Mouse (Mus musculus): Measurements from ENCODE around the gene Kif19a.

The Kif19a gene

GRCm38 (mm10) chr11:114764820-114765818, at the start of gene Kif19a:
Gene Kif19a (plus strand): TSS chr11:114765388.
- DNase-seq, result no peak

GRCm38 (mm10) chr11:114715531-114715930, 49.7 kb upstream of the Kif19a start:
- DNase-seq, result no peak

DNA sequence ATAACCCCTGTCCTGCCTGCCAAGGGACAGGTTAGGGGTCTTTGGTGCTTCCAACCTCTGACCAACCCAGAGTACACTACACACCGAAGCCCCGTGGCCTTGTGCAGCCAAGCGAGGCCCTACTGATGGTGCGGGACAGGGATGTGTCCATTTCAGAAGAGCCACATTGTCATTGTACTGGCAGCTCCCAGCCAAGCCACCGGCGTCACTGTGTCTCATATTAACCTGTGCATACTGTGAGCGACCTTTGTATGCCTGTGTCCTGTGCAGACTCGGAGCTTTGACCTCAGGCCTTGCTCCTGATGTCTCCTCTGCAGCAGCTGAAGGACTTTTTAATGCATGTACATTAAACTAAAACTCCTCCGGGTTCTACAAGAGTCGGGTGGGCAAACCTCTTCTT, 44.7 kb upstream of the Kif19a start:
- DNase-seq, result no peak

- no peak for DNase-seq
Observed at GRCm38 (mm10) chr11:114722438-114722837, 42.8 kb upstream of the Kif19a start.

- no peak for DNase-seq
Observed at GRCm38 (mm10) chr11:114723030-114723429, 42.2 kb upstream of the Kif19a start.

- no peak for DNase-seq
Observed at GRCm38 (mm10) chr11:114724787-114725590, 40.2 kb upstream of the Kif19a start.

GRCm38 (mm10) chr11:114726965-114727825, 38.0 kb upstream of the Kif19a start, which contains the start of gene Dnaic2:
Gene Dnaic2 (plus strand): TSS chr11:114727408.
- DNase-seq, result peak; percentile 78

DNA sequence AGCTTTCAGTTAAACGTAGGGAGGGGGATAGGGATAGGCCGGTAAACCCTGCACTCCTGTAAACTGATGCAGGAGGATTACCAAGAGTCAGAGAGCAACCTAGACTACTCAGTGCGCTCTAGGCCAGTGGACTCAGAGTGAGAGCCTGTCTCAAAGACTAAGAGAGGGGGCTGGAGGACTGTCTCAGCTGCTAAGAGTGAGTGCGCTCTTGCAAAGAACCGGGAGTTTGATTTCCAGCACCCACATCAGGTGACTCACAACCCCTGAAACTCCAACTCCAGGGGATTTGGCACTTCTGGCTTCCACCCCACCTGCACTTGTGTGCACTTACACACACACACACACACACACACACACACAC, 37.4 kb upstream of the Kif19a start:
- no peak for DNase-seq

DNA sequence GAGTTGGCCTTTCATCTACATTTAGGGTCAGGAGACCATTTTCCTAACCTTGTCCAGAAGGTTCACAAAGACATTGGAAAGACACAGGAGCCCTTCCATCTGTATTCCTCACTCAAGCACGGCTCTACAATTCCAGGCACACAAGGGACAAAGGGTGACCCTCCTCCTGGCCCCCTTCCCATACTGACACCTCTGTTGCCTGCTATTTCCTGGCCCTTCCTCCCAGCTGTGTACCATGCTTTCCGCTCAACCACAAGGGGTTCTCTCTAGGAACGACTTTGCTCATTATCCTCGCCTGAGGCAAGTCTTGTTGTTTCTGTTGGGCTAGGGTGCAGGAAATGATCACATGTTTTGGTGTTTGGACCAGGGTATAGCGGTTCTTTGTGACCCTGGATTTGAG, 36.9 kb upstream of the Kif19a start:
- no peak for DNase-seq

GRCm38 (mm10) chr11:114729832-114730363, 35.3 kb upstream of the Kif19a start:
- DNase-seq, result no peak

GRCm38 (mm10) chr11:114731711-114732110, 33.5 kb upstream of the Kif19a start:
- no peak for DNase-seq

GRCm38 (mm10) chr11:114732890-114733289, 32.3 kb upstream of the Kif19a start:
- no peak for DNase-seq

DNA sequence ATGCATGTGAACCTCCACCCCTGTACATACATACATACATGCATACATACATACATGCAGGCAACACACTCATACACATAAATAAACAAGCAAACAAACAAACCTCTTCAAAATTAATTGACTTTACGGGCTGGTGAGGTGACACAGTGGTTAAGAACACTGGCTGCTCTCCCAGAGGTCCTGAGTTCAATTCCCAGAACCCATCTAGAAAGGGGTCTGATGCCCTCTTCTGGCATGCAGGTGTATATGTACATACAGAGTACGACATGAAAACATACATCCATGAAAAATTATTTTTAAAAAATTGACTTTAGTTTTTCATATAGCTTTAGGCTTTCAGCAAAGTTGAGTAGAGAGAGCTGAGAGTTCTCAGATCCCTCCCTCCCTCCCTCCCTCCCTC, 29.1 kb upstream of the Kif19a start:
- no peak for DNase-seq

DNA sequence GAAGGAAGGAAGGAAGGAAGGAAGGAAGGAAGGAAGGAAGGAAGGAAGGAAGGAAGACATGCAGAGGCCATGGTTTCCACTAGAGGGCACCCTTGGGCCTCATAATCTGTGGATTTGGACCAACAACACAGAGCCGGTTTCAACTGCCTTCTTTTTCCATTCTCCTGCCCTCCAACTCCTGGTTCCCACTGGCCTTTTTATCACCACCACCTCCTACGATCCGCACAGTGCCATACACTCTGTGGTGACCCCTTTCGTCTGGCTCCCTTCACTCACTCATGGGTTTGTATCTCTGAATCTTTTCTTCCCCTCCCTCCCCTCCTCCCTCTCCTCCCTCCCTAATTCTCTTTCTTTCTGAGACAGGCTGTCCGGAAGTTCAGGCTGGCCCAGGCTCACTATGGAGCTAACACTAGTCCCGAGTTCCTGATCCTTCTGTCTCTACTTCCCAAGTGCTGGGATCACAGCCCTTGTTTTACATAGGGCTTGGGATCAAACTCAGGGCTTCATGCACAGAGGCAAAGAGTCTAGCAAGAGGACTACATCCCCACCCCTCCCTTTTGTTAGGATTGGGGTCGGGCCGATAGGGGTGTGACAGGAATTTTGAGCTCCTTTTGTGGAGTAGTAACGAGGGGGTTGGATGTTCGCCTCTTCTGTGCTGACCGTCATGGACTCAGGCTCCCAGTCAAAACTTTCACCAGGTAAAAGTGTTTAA, 28.1 kb upstream of the Kif19a start:
- no peak for DNase-seq

DNA sequence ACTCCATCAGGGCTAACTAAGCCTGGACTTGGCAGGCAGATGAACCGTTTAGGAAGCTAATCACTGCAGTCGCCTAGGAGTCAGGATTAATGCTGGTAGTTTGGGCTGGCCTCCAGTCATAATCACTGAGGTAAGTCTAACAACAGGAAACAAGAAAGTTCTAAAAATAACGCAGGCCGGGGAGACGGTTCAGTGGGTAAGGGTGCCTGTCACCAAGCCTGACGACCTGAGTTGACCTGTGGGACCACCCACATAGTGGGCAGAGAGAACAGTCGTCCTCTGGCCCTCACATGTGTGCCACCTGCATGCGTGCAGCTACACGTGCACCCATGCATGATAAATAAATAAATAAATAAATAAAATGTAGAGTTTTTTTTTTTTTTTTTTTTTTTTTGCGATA, 24.6 kb upstream of the Kif19a start:
- no peak for DNase-seq

- DNase-seq, result no peak
Observed at GRCm38 (mm10) chr11:114741451-114741850, 23.7 kb upstream of the Kif19a start.

GRCm38 (mm10) chr11:114745134-114745533, 20.1 kb upstream of the Kif19a start:
- DNase-seq, result peak; percentile 79

GRCm38 (mm10) chr11:114747564-114748138, 17.5 kb upstream of the Kif19a start:
- no peak for DNase-seq

GRCm38 (mm10) chr11:114769911-114770310, 4.7 kb downstream of the Kif19a start:
- DNase-seq, result no peak

GRCm38 (mm10) chr11:114771896-114772295, 6.7 kb downstream of the Kif19a start:
- DNase-seq, result no peak

DNA sequence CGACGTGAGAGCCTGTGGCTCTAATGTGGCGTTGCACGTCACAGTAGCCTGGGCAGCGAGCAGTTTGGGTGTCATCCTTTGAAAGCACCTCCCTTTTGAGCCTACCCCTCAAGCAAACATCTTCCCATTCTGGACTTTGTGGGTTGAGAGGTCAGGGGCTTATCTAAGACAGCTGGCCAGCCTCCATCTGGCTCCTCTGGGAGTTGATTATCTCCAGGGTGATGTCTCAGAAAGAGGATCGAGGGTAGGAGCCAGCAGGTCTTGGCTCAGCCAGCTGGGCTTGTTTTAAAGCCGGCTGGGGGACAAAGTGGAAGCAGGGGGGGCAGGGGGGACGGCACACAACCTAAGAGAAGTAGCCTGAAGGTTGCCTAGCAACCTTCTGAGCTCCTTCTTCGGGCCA, 14.9 kb downstream of the Kif19a start:
- DNase-seq, result no peak
